Mouse (Mus musculus): ENCODE data around the gene Mbd3. TPM values are rescaled to one million over a fixed set of nuclear protein-coding genes. Genes with fewer than 3 reads are reported as not detected.
A peak's percentile ranks its signal among the peaks of the same experiment; 100 is the strongest.

The Mbd3 gene
- polyA plus RNA-seq, 1 experiment, result 199 TPM

- WGBS, result 35% methylated on average over 2 of the region's 2 CpGs
- TF ChIP-seq CTCF (IDR thresholded peaks at IDR 0.05; ENCODE audit: borderline replicate concordance, insufficient read depth, low read depth, low read length) (no peak), POLR2A (IDR thresholded peaks at IDR 0.05; ENCODE audit: borderline replicate concordance, insufficient read depth, low read length) (no peak)
- Histone ChIP-seq H3K27ac (ENCODE audit: insufficient read depth, low read length) (no peak overlapping the region), H3K4me1 (ENCODE audit: control insufficient read depth, insufficient read depth, low read length) (peaks cover 21% of the 10 kb centered on the region), H3K27me3 (ENCODE audit: control insufficient read depth, insufficient read depth, low read length) (no peaks in the 10 kb centered on the region), H3K4me3 (replicated peaks; ENCODE audit: insufficient read depth, low read depth, low read length) (no peak overlapping the region)
- no peak for DNase-seq
Measured at GRCm38 (mm10) chr10:80388731-80389130, 10.6 kb downstream of the Mbd3 start.

- Histone ChIP-seq H3K27me3 (ENCODE audit: control insufficient read depth, insufficient read depth, low read length) (no peaks in the 10 kb centered on the region), H3K27ac (ENCODE audit: insufficient read depth, low read length) (peak within 1 kb of the TSS; percentile 63), H3K4me1 (ENCODE audit: control insufficient read depth, insufficient read depth, low read length) (peaks cover 24% of the 10 kb centered on the region), H3K4me3 (replicated peaks; ENCODE audit: insufficient read depth, low read depth, low read length) (peak within 1 kb of the TSS; percentile 84)
- peak; percentile 85 to 88 for DNase-seq
- TF ChIP-seq POLR2A (IDR thresholded peaks at IDR 0.05; ENCODE audit: borderline replicate concordance, insufficient read depth, low read length), result peak; percentile 22; the same call in 1 of the 2 replicates
- TF ChIP-seq CTCF (IDR thresholded peaks at IDR 0.05; ENCODE audit: borderline replicate concordance, insufficient read depth, low read depth, low read length), result no peak
- WGBS, result 2% methylated on average over 43 of the region's 61 CpGs
Measured at GRCm38 (mm10) chr10:80387522-80387959, 11.8 kb downstream of the Mbd3 start, which contains the start of gene Mex3d. TSS of gene Mex3d (minus strand) at chr10:80387659.

DNA sequence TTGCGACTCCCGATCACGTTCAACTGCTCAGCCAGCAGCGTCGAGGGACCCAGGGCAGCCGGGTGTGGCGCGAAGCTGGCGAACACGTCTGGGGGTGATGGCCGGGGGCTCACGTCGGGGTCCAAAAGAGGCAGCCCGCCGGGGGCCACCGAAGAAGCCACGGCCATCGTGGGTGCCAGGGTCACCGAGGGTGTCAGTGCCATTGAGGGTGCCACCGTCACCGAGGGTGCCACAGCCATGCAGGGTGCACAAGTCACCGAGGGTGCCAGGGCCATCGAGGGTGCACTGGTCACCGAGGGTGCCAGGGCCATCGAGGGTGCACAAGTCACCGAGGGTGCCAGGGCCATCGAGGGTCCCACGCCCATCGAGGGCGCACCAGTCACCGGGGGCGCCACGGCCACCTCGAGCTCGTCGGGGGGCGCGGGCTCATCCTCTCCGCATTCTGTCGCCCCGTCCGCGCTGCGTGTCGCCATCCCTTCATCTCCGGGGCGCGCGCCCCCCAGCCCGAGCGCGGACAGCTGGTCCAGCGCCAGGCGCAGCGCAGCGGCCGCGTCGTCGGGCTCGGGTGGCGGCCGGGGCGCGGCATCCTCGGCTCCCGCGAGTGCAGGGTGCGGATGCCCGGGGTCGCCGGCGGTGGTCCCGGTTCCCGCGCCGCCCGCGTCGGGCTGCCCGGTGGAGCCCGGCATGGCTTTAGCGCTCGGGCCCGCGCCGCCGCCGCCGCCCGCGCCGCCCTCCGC lies 12.4 kb downstream of the Mbd3 start:
- TF ChIP-seq POLR2A (IDR thresholded peaks at IDR 0.05; ENCODE audit: borderline replicate concordance, insufficient read depth, low read length), result no peak
- TF ChIP-seq CTCF (IDR thresholded peaks at IDR 0.05; ENCODE audit: borderline replicate concordance, insufficient read depth, low read depth, low read length), result no peak
- Histone ChIP-seq H3K27me3 (ENCODE audit: control insufficient read depth, insufficient read depth, low read length) (no peaks in the 10 kb centered on the region), H3K4me3 (replicated peaks; ENCODE audit: insufficient read depth, low read depth, low read length) (peak overlapping the region; percentile 64), H3K27ac (ENCODE audit: insufficient read depth, low read length) (peak overlapping the region; percentile 1; the same call in 1 of the 2 replicates), H3K4me1 (ENCODE audit: control insufficient read depth, insufficient read depth, low read length) (peaks cover 24% of the 10 kb centered on the region)
- peak in 1 of 2 experiments; percentile 48 for DNase-seq
- 4% methylated on average over 89 of the region's 94 CpGs for WGBS

- H3K27ac ChIP-seq (ENCODE audit: insufficient read depth, low read length), result no peak overlapping the region
- peak overlapping the region; percentile 64 for H3K4me3 ChIP-seq (replicated peaks; ENCODE audit: insufficient read depth, low read depth, low read length)
- H3K27me3 ChIP-seq (ENCODE audit: control insufficient read depth, insufficient read depth, low read length), result no peaks in the 10 kb centered on the region
- TF ChIP-seq CTCF (IDR thresholded peaks at IDR 0.05; ENCODE audit: borderline replicate concordance, insufficient read depth, low read depth, low read length) (no peak), POLR2A (IDR thresholded peaks at IDR 0.05; ENCODE audit: borderline replicate concordance, insufficient read depth, low read length) (no peak)
- 1% methylated on average over 34 of the region's 34 CpGs for WGBS
- H3K4me1 ChIP-seq (ENCODE audit: control insufficient read depth, insufficient read depth, low read length), result peaks cover 24% of the 10 kb centered on the region
- peak in 1 of 2 experiments; percentile 38 for DNase-seq
Measured at GRCm38 (mm10) chr10:80385811-80386734, 13.3 kb downstream of the Mbd3 start.

DNA sequence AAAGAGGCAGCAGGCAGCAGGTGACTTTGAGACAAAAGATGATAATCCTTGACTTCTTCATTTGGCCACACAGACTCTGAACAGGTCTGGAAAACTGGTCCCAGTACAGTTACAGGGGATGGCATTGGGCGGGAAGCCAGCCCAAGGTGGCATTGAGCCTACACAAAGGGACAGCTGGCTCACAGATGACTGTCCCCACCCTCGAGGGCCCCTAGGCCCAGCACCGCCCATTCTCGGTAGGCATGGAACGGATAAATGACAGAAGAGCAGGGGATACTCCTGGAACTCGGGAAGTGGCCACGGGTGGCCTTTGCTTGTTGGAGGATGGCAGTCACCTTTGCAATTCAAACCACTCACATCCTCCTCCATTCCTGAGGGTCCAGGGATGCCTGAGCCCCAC lies 14.0 kb downstream of the Mbd3 start:
- WGBS, result 9% methylated on average over 7 of the region's 7 CpGs
- TF ChIP-seq CTCF (IDR thresholded peaks at IDR 0.05; ENCODE audit: borderline replicate concordance, insufficient read depth, low read depth, low read length) (no peak), POLR2A (IDR thresholded peaks at IDR 0.05; ENCODE audit: borderline replicate concordance, insufficient read depth, low read length) (no peak)
- peaks cover 24% of the 10 kb centered on the region for H3K4me1 ChIP-seq (ENCODE audit: control insufficient read depth, insufficient read depth, low read length)
- no peaks in the 10 kb centered on the region for H3K27me3 ChIP-seq (ENCODE audit: control insufficient read depth, insufficient read depth, low read length)
- peak in 1 of 2 experiments; percentile 44 for DNase-seq
- H3K4me3 ChIP-seq (replicated peaks; ENCODE audit: insufficient read depth, low read depth, low read length), result peak overlapping the region; percentile 64
- no peak overlapping the region for H3K27ac ChIP-seq (ENCODE audit: insufficient read depth, low read length)

DNA sequence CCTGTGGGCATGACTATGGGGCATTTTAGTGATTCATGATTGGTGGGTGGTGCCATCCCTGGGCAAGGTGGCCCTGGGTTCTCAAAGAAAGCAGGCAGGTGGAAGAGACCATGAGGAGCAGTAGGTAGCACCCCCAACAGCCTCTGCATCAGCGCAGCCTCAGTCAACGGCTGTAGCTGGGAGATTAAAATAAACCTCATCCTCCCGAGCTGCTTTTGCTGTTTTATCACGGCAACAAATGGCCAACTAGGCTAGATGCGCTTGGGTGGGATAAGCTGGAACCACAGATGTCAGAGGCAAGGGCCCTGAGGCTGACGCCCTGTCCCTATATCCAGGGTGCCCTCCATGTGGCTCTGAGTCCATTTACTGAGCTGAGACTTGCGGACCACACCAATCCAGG lies 14.6 kb downstream of the Mbd3 start:
- no peak for DNase-seq
- no peak overlapping the region for H3K27ac ChIP-seq (ENCODE audit: insufficient read depth, low read length)
- H3K4me1 ChIP-seq (ENCODE audit: control insufficient read depth, insufficient read depth, low read length), result peaks cover 24% of the 10 kb centered on the region
- TF ChIP-seq POLR2A (IDR thresholded peaks at IDR 0.05; ENCODE audit: borderline replicate concordance, insufficient read depth, low read length), result no peak
- TF ChIP-seq CTCF (IDR thresholded peaks at IDR 0.05; ENCODE audit: borderline replicate concordance, insufficient read depth, low read depth, low read length), result no peak
- 35% methylated on average over 7 of the region's 7 CpGs for WGBS
- peak overlapping the region; percentile 64 for H3K4me3 ChIP-seq (replicated peaks; ENCODE audit: insufficient read depth, low read depth, low read length)
- H3K27me3 ChIP-seq (ENCODE audit: control insufficient read depth, insufficient read depth, low read length), result no peaks in the 10 kb centered on the region

GRCm38 (mm10) chr10:80384115-80384639 lies 15.2 kb downstream of the Mbd3 start:
- Histone ChIP-seq H3K4me1 (ENCODE audit: control insufficient read depth, insufficient read depth, low read length) (peaks cover 24% of the 10 kb centered on the region), H3K4me3 (replicated peaks; ENCODE audit: insufficient read depth, low read depth, low read length) (no peak overlapping the region), H3K27me3 (ENCODE audit: control insufficient read depth, insufficient read depth, low read length) (no peaks in the 10 kb centered on the region), H3K27ac (ENCODE audit: insufficient read depth, low read length) (no peak overlapping the region)
- 80% methylated on average over 4 of the region's 4 CpGs for WGBS
- DNase-seq, result no peak
- TF ChIP-seq POLR2A (IDR thresholded peaks at IDR 0.05; ENCODE audit: borderline replicate concordance, insufficient read depth, low read length), result no peak
